In the genomic region with DNA sequence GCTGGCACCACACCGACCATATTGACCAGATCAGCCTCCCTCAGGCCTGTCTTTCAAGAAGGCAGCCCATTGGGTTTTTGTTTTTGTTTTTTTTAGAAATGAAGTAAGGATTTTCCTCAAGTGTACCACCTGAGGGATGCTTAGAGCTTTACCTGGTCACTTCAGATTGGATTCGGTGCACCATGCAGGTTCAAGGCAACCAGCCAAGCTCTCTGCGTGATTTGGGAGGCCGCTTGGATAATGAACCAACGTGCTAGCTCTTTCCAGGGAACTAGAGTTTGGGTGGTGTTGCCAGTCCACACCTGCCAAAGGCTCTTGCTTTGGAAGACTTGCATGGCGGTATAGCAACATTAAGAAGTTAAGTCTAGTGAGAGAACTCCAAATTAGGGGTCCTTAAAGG, we compare ENCODE assay signal across 29 mouse cellular contexts. TPM values are rescaled to one million over a fixed set of nuclear protein-coding genes. Genes with fewer than 3 reads are reported as not detected.
"Had no signal": no experiment of that assay in that cellular context is flagged by ENCODE, and none has a peak within 500 bp of the region (broad histone marks: within the 10 kb centered on the region; RNA-seq: fewer than 3 reads in every experiment).

No protein-coding gene starts in this region.

- DNase-seq: gastrocnemius, adult 2 months; gastrocnemius, postnatal 10 days; gastrocnemius, postnatal 25 days; heart, adult 18-20 months; heart, postnatal 10 days; heart, postnatal 4 days; kidney, adult 18-20 months; kidney, adult 8-10 months; kidney, postnatal 10 days; kidney, postnatal 25 days; kidney, postnatal 4 days; liver; liver, embryonic 13.5 days had no signal

- H3K27ac ChIP-seq: heart, embryonic 10.5 days; hindbrain, embryonic 10.5 days; hindbrain, embryonic 12.5 days; hindbrain, embryonic 14.5 days; layer of hippocampus, adult 2 months; left cerebral cortex, adult 2 months; limb, embryonic 10.5 days; limb, embryonic 12.5 days; liver, embryonic 13.5 days; liver, embryonic 15.5 days had no signal

- H3K4me3 ChIP-seq: gastrocnemius, adult 2 months; heart, embryonic 10.5 days; heart, embryonic 12.5 days; hindbrain, embryonic 10.5 days; hindbrain, embryonic 12.5 days; intestine, embryonic 15.5 days; layer of hippocampus, adult 2 months; left cerebral cortex, adult 2 months; limb, embryonic 10.5 days; limb, embryonic 12.5 days; liver, embryonic 13.5 days; liver, embryonic 15.5 days had no signal

- H3K9me3 ChIP-seq: heart, embryonic 10.5 days; heart, embryonic 12.5 days; hindbrain, embryonic 10.5 days; hindbrain, embryonic 12.5 days; intestine, embryonic 15.5 days; limb, embryonic 10.5 days; liver, embryonic 13.5 days; liver, embryonic 15.5 days had no signal

- H3K27me3 ChIP-seq: heart, embryonic 12.5 days; hindbrain, embryonic 12.5 days; intestine, embryonic 15.5 days; limb, embryonic 12.5 days; liver, embryonic 13.5 days; liver, embryonic 15.5 days had no signal

- H3K4me1 ChIP-seq: hindbrain, embryonic 10.5 days; hindbrain, embryonic 12.5 days had no signal

- H3K9ac ChIP-seq: heart, embryonic 12.5 days; hindbrain, embryonic 12.5 days; hindbrain, embryonic 14.5 days; intestine, embryonic 15.5 days; limb, embryonic 12.5 days; liver, embryonic 13.5 days; liver, embryonic 15.5 days had no signal

RNA-seq across cellular contexts. Expression of gene Cfap43, which starts 26.0 kb away (rescaled TPM):
- total RNA-seq: gastrocnemius, postnatal 10 days; gastrocnemius, postnatal 25 days; heart, postnatal 4 days had no signal

RNA-seq across cellular contexts. Expression of gene Gsto2, which starts 27.8 kb away (rescaled TPM):
- total RNA-seq: granulocyte monocyte progenitor cell, adult 5-6 weeks had no signal

RNA-seq across cellular contexts. Expression of gene Cfap58, which starts 44.4 kb away (rescaled TPM):
- total RNA-seq: gastrocnemius, adult 2 months; gastrocnemius, postnatal 10 days; gastrocnemius, postnatal 25 days; gastrocnemius, postnatal 4 days; granulocyte monocyte progenitor cell, adult 5-6 weeks had no signal
- polyA plus RNA-seq: heart, embryonic 12.5 days; inflammation-experienced regulatory T-cells, adult 6 months; intestine, embryonic 15.5 days; intestine, postnatal 0 days; kidney, embryonic 14.5 days; limb, embryonic 10.5 days; liver, embryonic 13.5 days; liver, embryonic 15.5 days had no signal
